Mouse (Mus musculus) neural tube, embryonic 12.5 days (tissue): ENCODE measurements at regions not wholly inside any gene's neighbourhood (a gene's known extent, or its start where the extent isn't known, plus 50 kb on each side); places are given as distances from the start of the nearest gene placed in this dataset.
A peak's percentile ranks its signal among the peaks of the same experiment; 100 is the strongest.

Experiments
- ATAC-seq: fragments of 200-750 bp; cut with Nextera tagmentation; 2 replicates; pipeline ENCODE4 v1.8.0; 2017; ENCODE audit warnings: low read depth, mild to moderate bottlenecking, moderate TSS enrichment, moderate library complexity; ENCODE audit not compliant: low FRiP score
- H3K27ac ChIP-seq: fragments of 300-500 bp; sonication (generic); 2 replicates; pipeline ENCODE4 v1.5.1; 2016
- H3K27me3 ChIP-seq: fragments of 300-500 bp; sonication (generic); replicated peaks from 2 replicates; pipeline ENCODE4 v1.6.1; 2016; ENCODE audit warnings: mild to moderate bottlenecking
- H3K36me3 ChIP-seq: fragments of 300-500 bp; sonication (generic); 2 replicates; pipeline ENCODE4 v1.6.1; 2016; ENCODE audit warnings: mild to moderate bottlenecking
- H3K4me1 ChIP-seq: fragments of 300-500 bp; sonication (generic); 2 replicates; pipeline ENCODE4 v1.6.1; 2016
- H3K4me2 ChIP-seq: fragments of 300-500 bp; sonication (generic); replicated peaks from 2 replicates; pipeline ENCODE4 v1.6.1; 2016; ENCODE audit warnings: mild to moderate bottlenecking
- H3K4me3 ChIP-seq: fragments of 300-500 bp; sonication (generic); 2 replicates; pipeline ENCODE4 v1.5.1; 2016
- H3K9ac ChIP-seq: fragments of 300-500 bp; sonication (generic); 2 replicates; pipeline ENCODE4 v1.6.1; 2016; ENCODE audit warnings: mild to moderate bottlenecking
- H3K9me3 ChIP-seq: fragments of 300-500 bp; sonication (generic); 2 replicates; pipeline ENCODE4 v1.6.1; 2016; ENCODE audit warnings: mild to moderate bottlenecking
- WGBS: fragments of 180-500 bp; shearing (Covaris S2); methylation state at CpG from one replicate; pipeline ENCODE4 v1.1.7; 2016; 5-methylcytosine and 5-hydroxymethylcytosine counted together

GRCm38 (mm10) chr6:127391258-127392011 is 55.2 kb upstream of the Parp11 start:
- peaks cover 9% of the 10 kb centered on the region for H3K4me1 ChIP-seq
- no peaks in the 10 kb centered on the region for H3K36me3 ChIP-seq
- no peak for ATAC-seq
- H3K4me3 ChIP-seq: no peak overlapping the region
- H3K27me3 ChIP-seq: no peaks in the 10 kb centered on the region
- 95% methylated on average over 15 of the region's 15 CpGs for WGBS
- no peak overlapping the region for H3K4me2 ChIP-seq
- H3K9me3 ChIP-seq: no peaks in the 10 kb centered on the region
- H3K27ac ChIP-seq: no peak overlapping the region
- no peak overlapping the region for H3K9ac ChIP-seq

GRCm38 (mm10) chr6:127392012-127392798 is 54.4 kb upstream of the Parp11 start:
- no peaks in the 10 kb centered on the region for H3K9me3 ChIP-seq
- no peak overlapping the region for H3K27ac ChIP-seq
- ATAC-seq: no peak
- H3K4me2 ChIP-seq: no peak overlapping the region
- no peaks in the 10 kb centered on the region for H3K27me3 ChIP-seq
- no peak overlapping the region for H3K9ac ChIP-seq
- H3K4me3 ChIP-seq: no peak overlapping the region
- peaks cover 9% of the 10 kb centered on the region for H3K4me1 ChIP-seq
- WGBS: 92% methylated on average over 12 of the region's 12 CpGs
- H3K36me3 ChIP-seq: no peaks in the 10 kb centered on the region

- Histone ChIP-seq H3K27ac (no peak overlapping the region), H3K27me3 (no peaks in the 10 kb centered on the region), H3K36me3 (no peaks in the 10 kb centered on the region), H3K4me3 (no peak overlapping the region), H3K9ac (no peak overlapping the region), H3K9me3 (no peaks in the 10 kb centered on the region), H3K4me2 (no peak overlapping the region), H3K4me1 (peaks cover 9% of the 10 kb centered on the region)
- ATAC-seq: no peak
- WGBS: 76% methylated on average over 1 of the region's 1 CpGs
Measured at GRCm38 (mm10) chr6:127392799-127393172, 53.9 kb upstream of the Parp11 start.

- Histone ChIP-seq H3K9me3 (no peaks in the 10 kb centered on the region), H3K27ac (no peak overlapping the region), H3K4me3 (no peak overlapping the region), H3K4me1 (peaks cover 9% of the 10 kb centered on the region), H3K27me3 (no peaks in the 10 kb centered on the region), H3K4me2 (no peak overlapping the region), H3K36me3 (no peaks in the 10 kb centered on the region), H3K9ac (0 out of 2 replicates have a peak overlapping the region, but pooled peaks have one; percentile 2)
- 19% methylated on average over 9 of the region's 9 CpGs for WGBS
- 0 out of 2 replicates have a peak, but pooled peaks have one; percentile 44 for ATAC-seq
Measured at GRCm38 (mm10) chr6:127393907-127394600, 52.6 kb upstream of the Parp11 start.
